Mouse (Mus musculus) olfactory bulb, adult 2 months (tissue): ENCODE results near the gene Bcl6. TPM values are rescaled to one million over a fixed set of nuclear protein-coding genes. Genes with fewer than 3 reads are reported as not detected.

Experiments used
- H3K27ac ChIP-seq: fragments of 200-500 bp; 2 replicates; pipeline ENCODE4 v1.5.1; 2012; ENCODE audit warnings: low read depth, low read length; ENCODE audit not compliant: insufficient read depth
- H3K4me1 ChIP-seq: fragments of 200-500 bp; 2 replicates; pipeline ENCODE4 v1.6.1; 2012; ENCODE audit warnings: low read length; ENCODE audit not compliant: control insufficient read depth, insufficient read depth
- H3K4me3 ChIP-seq: fragments of 200-500 bp; 2 replicates; pipeline ENCODE4 v1.5.1; 2012; ENCODE audit warnings: mild to moderate bottlenecking, low read depth, low read length, moderate library complexity; ENCODE audit not compliant: insufficient read depth
- CTCF ChIP-seq: fragments of 200-500 bp; IDR thresholded peaks from 2 replicates; pipeline ENCODE4 v1.5.1; 2012; ENCODE audit warnings: low read depth, mild to moderate bottlenecking, low read length, moderate library complexity; ENCODE audit not compliant: insufficient read depth
- POLR2A ChIP-seq: fragments of 200-500 bp; IDR thresholded peaks from 2 replicates; pipeline ENCODE4 v1.6.1; 2012; ENCODE audit warnings: mild to moderate bottlenecking, low read depth, low read length, moderate library complexity; ENCODE audit not compliant: insufficient read depth
- whole genome bisulfite sequencing: fragments of 180-500 bp; shearing (Covaris S2); methylation state at CpG from one replicate; pipeline ENCODE4 v1.1.7; 2018; 5-methylcytosine and 5-hydroxymethylcytosine counted together
- polyA plus RNA-seq: library from polyadenylated mRNA; stranded (reverse); fragments of >200 nt; gene quantifications from 2 replicates; pipeline ENCODE4 v1.2.4, GENCODE M21; 2012; ENCODE audit warnings: low replicate concordance; ENCODE audit not compliant: missing spikeins, insufficient read depth, insufficient read length

Bcl6 gene
- polyA plus RNA-seq, 1 experiment, result not detected

- TF ChIP-seq POLR2A (no peak), CTCF (no peak)
- 53% methylated on average over 11 of the region's 11 CpGs for WGBS
- H3K4me3 ChIP-seq, result no peak overlapping the region
Observed at GRCm38 (mm10) chr16:23980201-23980870, 8.3 kb downstream of the Bcl6 start.

GRCm38 (mm10) chr16:23979446-23979845 is 9.2 kb downstream of the Bcl6 start:
- H3K27ac ChIP-seq, result no peak overlapping the region
- 82% methylated on average over 9 of the region's 9 CpGs for WGBS
- peaks cover 12% of the 10 kb centered on the region for H3K4me1 ChIP-seq
- TF ChIP-seq POLR2A, result no peak
- no peak for TF ChIP-seq CTCF
- H3K4me3 ChIP-seq, result no peak overlapping the region

More at GRCm38 (mm10) chr16:23980201-23980870, 8.3 kb downstream of the Bcl6 start:
- peaks cover 17% of the 10 kb centered on the region for H3K4me1 ChIP-seq
- 0 out of 2 replicates have a peak overlapping the region, but pooled peaks have one; percentile 7 for H3K27ac ChIP-seq

- Histone ChIP-seq H3K4me1 (peaks cover 10% of the 10 kb centered on the region), H3K27ac (no peak overlapping the region), H3K4me3 (no peak overlapping the region)
- TF ChIP-seq CTCF (no peak), POLR2A (no peak)
- WGBS, result 59% methylated on average over 4 of the region's 4 CpGs
Observed at GRCm38 (mm10) chr16:23978495-23978894, 10.2 kb downstream of the Bcl6 start.

- Histone ChIP-seq H3K4me1 (peaks cover 9% of the 10 kb centered on the region), H3K4me3 (no peak overlapping the region), H3K27ac (no peak overlapping the region; the same call in 1 of the 2 replicates)
- TF ChIP-seq POLR2A (no peak), CTCF (no peak)
- WGBS, result 84% methylated on average over 3 of the region's 3 CpGs
Observed at GRCm38 (mm10) chr16:23977732-23978131, 10.9 kb downstream of the Bcl6 start.

GRCm38 (mm10) chr16:23976196-23976595 is 12.5 kb downstream of the Bcl6 start:
- H3K4me1 ChIP-seq, result peaks cover 3% of the 10 kb centered on the region; the same call in 1 of the 2 replicates
- H3K27ac ChIP-seq, result no peak overlapping the region
- WGBS, result 96% methylated on average over 2 of the region's 2 CpGs
- no peak overlapping the region for H3K4me3 ChIP-seq
- TF ChIP-seq CTCF, result no peak
- no peak for TF ChIP-seq POLR2A

GRCm38 (mm10) chr16:23973635-23974367 is 14.9 kb downstream of the Bcl6 start:
- TF ChIP-seq CTCF (no peak), POLR2A (no peak)
- H3K27ac ChIP-seq, result no peak overlapping the region
- 81% methylated on average over 9 of the region's 9 CpGs for WGBS
- peaks cover 5% of the 10 kb centered on the region; the same call in 1 of the 2 replicates for H3K4me1 ChIP-seq
- H3K4me3 ChIP-seq, result no peak overlapping the region

- Histone ChIP-seq H3K4me1 (peaks cover 5% of the 10 kb centered on the region; the same call in 1 of the 2 replicates), H3K27ac (no peak overlapping the region), H3K4me3 (no peak overlapping the region)
- no peak for TF ChIP-seq CTCF
- WGBS, result 86% methylated on average over 11 of the region's 11 CpGs
Observed at GRCm38 (mm10) chr16:23972901-23973300, 15.8 kb downstream of the Bcl6 start.

GRCm38 (mm10) chr16:23972126-23972740 is 16.4 kb downstream of the Bcl6 start:
- WGBS, result 85% methylated on average over 20 of the region's 20 CpGs
- TF ChIP-seq POLR2A (no peak), CTCF (no peak)
- Histone ChIP-seq H3K4me3 (no peak overlapping the region), H3K27ac (no peak overlapping the region), H3K4me1 (peaks cover 5% of the 10 kb centered on the region; the same call in 1 of the 2 replicates)

- Histone ChIP-seq H3K4me3 (no peak overlapping the region), H3K27ac (no peak overlapping the region), H3K4me1 (peaks cover 5% of the 10 kb centered on the region; the same call in 1 of the 2 replicates)
- TF ChIP-seq CTCF, result no peak
- no peak for TF ChIP-seq POLR2A
- WGBS, result 65% methylated on average over 14 of the region's 14 CpGs
Observed at GRCm38 (mm10) chr16:23969919-23970318, 18.7 kb downstream of the Bcl6 start.
